Mouse (Mus musculus): ENCODE data around the gene Pink1. TPM values are rescaled to one million over a fixed set of nuclear protein-coding genes. Genes with fewer than 3 reads are reported as not detected.
A peak's percentile ranks its signal among the peaks of the same experiment; 100 is the strongest.

Pink1 gene
- polyA plus RNA-seq, 1 experiment from 2014 or later, result 105 TPM

DNA sequence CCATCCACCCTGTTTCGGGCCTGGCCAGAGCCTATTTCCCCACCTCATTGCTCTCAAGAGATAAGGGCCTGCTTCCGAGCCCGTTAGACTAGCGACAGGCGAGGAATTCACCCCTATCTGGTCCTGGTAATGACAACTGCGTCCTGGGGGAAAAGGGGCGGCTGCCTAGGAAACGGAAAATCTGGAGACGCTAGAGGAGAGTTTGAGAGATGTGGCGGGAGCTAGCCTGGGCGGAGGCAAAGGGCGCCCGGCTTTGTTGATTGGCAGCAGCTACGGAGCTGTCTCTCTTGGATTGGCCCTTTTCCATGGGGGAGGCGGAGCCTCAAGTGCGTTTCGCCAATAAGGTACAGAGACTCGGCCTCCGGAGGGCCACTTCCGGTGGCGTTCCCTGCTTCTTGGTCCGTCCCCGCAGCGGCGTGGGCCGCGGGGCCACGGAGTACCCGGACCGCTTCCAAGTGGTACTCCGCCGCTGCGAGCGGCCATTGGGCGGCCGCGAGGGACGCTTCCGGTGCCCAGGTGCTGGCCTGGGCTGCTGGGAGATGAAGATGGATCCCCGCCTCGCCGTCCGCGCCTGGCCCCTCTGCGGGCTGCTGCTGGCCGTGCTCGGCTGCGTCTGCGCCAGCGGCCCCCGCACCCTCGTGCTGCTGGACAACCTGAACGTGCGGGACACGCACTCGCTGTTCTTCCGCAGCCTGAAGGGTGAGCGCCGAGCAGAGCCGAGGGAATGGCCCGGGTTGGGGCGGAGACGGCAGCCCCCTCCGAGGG, 21.6 kb downstream of the Pink1 start, which contains the start of gene Ddost:
Gene Ddost (plus strand): TSS at position 391 of the 765 bp plus-strand sequence.
- Histone ChIP-seq H3K4me3 (peak within 1 kb of the TSS; percentile 99), H3K4me2 (peak within 1 kb of the TSS; percentile 91), H3K9ac (peak within 1 kb of the TSS; percentile 96), H3K9me3 (no peaks in the 10 kb centered on the region), H3K36me3 (replicated peaks) (peaks cover 4% of the 10 kb centered on the region; the same call in 1 of the 2 replicates), H3K27me3 (replicated peaks) (no peaks in the 10 kb centered on the region), H3K4me1 (peaks cover 33% of the 10 kb centered on the region), H3K27ac (peak within 1 kb of the TSS; percentile 85)
- WGBS, result under 1% methylated on average over 59 of the region's 64 CpGs
- peak; percentile 99 for ATAC-seq (replicated peaks)

GRCm38 (mm10) chr4:138303742-138304141, 22.4 kb downstream of the Pink1 start:
- WGBS, result 13% methylated on average over 18 of the region's 18 CpGs
- H3K27me3 ChIP-seq (replicated peaks), result no peaks in the 10 kb centered on the region
- ATAC-seq (replicated peaks), result no peak
- no peaks in the 10 kb centered on the region for H3K9me3 ChIP-seq
- peak overlapping the region; percentile 78 for H3K27ac ChIP-seq
- peak overlapping the region; percentile 91 for H3K4me2 ChIP-seq
- peak overlapping the region; percentile 99 for H3K4me3 ChIP-seq
- H3K4me1 ChIP-seq, result peaks cover 33% of the 10 kb centered on the region
- no peaks in the 10 kb centered on the region for H3K36me3 ChIP-seq (replicated peaks)
- peak overlapping the region; percentile 59 for H3K9ac ChIP-seq

GRCm38 (mm10) chr4:138303011-138303410, 23.1 kb downstream of the Pink1 start:
- Histone ChIP-seq H3K9ac (no peak overlapping the region), H3K4me3 (no peak overlapping the region), H3K4me2 (no peak overlapping the region), H3K9me3 (no peaks in the 10 kb centered on the region), H3K27me3 (replicated peaks) (no peaks in the 10 kb centered on the region), H3K36me3 (replicated peaks) (no peaks in the 10 kb centered on the region), H3K27ac (no peak overlapping the region), H3K4me1 (peaks cover 33% of the 10 kb centered on the region)
- ATAC-seq (replicated peaks), result no peak
- WGBS, result 100% methylated on average over 3 of the region's 3 CpGs

DNA sequence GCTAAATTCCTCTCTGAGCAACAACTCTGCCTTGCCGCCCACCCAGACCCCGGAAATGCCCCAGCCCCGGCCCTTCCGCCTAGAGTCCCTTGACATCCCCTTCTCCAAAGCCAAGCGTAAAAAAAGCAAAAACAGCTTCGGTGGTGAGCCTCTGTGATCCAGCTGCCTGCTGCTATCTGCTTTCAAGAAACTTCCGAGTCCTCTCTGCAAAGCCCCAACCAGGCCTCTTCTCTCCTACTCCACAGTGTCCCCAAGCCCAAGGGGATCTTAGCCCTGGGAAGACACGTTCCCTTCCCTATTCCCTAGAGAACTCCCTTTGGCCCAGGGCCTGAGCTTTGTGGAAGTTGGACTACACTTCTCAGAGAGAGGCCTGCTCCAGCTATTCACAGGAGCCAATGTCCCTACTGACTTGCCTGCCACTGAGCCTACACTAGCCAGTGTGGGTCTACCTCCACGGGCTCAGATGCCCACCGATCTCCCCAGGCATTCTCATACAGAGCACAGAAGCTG, 24.8 kb downstream of the Pink1 start:
- Histone ChIP-seq H3K4me3 (no peak overlapping the region), H3K4me1 (peaks cover 21% of the 10 kb centered on the region), H3K4me2 (no peak overlapping the region), H3K9me3 (no peaks in the 10 kb centered on the region), H3K27me3 (replicated peaks) (no peaks in the 10 kb centered on the region), H3K9ac (no peak overlapping the region), H3K36me3 (replicated peaks) (no peaks in the 10 kb centered on the region), H3K27ac (no peak overlapping the region)
- 84% methylated on average over 10 of the region's 10 CpGs for WGBS
- ATAC-seq (replicated peaks), result no peak

GRCm38 (mm10) chr4:138293949-138294550, 32.1 kb downstream of the Pink1 start:
- 70% methylated on average over 10 of the region's 14 CpGs for WGBS
- Histone ChIP-seq H3K27me3 (replicated peaks) (no peaks in the 10 kb centered on the region), H3K9ac (no peak overlapping the region), H3K4me2 (0 out of 2 replicates have a peak overlapping the region, but pooled peaks have one; percentile 15), H3K9me3 (no peaks in the 10 kb centered on the region), H3K36me3 (replicated peaks) (no peaks in the 10 kb centered on the region), H3K27ac (peak overlapping the region; percentile 84), H3K4me1 (peaks cover 5% of the 10 kb centered on the region; the same call in 1 of the 2 replicates), H3K4me3 (no peak overlapping the region)
- ATAC-seq (replicated peaks), result peak; percentile 66; the same call in 1 of the 2 replicates

DNA sequence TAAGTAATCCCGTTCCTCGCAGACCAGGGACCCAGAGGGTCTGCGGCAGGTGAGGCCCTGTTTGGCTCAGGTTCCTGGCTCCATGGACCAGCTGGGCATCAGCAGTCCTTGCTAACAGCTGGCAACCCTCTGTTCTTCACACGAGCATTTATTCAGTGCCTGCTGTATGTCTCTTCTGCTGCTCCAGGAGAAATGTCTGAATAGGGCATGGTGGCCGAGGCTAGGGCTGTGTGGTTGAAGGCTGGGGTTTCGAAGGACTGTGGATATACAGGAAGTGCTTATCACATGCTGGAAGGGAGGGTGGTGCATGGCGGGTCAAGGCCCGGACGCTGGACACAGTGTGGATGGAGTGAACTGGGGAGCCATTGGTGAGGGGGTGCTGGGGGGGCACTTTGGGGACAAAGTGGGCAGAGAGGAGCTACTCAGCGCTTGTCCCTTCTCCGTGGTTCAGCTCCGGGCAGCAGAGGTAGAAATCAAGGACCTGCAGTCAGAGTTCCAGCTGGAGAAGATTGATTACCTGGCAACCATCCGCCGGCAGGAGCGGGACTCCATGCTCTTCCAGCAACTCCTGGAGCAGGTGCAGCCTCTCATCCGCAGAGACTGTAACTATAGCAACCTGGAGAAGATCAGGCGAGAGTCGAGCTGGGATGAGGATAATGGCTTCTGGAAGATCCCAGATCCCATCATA, 32.7 kb downstream of the Pink1 start:
- Histone ChIP-seq H3K27ac (peak overlapping the region; percentile 84), H3K4me2 (0 out of 2 replicates have a peak overlapping the region, but pooled peaks have one; percentile 15), H3K4me1 (peaks cover 5% of the 10 kb centered on the region; the same call in 1 of the 2 replicates), H3K27me3 (replicated peaks) (no peaks in the 10 kb centered on the region), H3K36me3 (replicated peaks) (no peaks in the 10 kb centered on the region), H3K9me3 (no peaks in the 10 kb centered on the region), H3K4me3 (no peak overlapping the region), H3K9ac (no peak overlapping the region)
- WGBS, result 69% methylated on average over 18 of the region's 18 CpGs
- peak; percentile 83 for ATAC-seq (replicated peaks)

GRCm38 (mm10) chr4:138292028-138292427, 34.1 kb downstream of the Pink1 start:
- peaks cover 5% of the 10 kb centered on the region; the same call in 1 of the 2 replicates for H3K4me1 ChIP-seq
- no peaks in the 10 kb centered on the region for H3K27me3 ChIP-seq (replicated peaks)
- no peak overlapping the region for H3K4me3 ChIP-seq
- H3K27ac ChIP-seq, result no peak overlapping the region
- H3K9me3 ChIP-seq, result no peaks in the 10 kb centered on the region
- ATAC-seq (replicated peaks), result no peak
- no peak overlapping the region for H3K9ac ChIP-seq
- no peaks in the 10 kb centered on the region for H3K36me3 ChIP-seq (replicated peaks)
- no peak overlapping the region for H3K4me2 ChIP-seq
- WGBS, result 89% methylated on average over 13 of the region's 13 CpGs

GRCm38 (mm10) chr4:138288691-138289090, 37.4 kb downstream of the Pink1 start:
- H3K36me3 ChIP-seq (replicated peaks), result no peaks in the 10 kb centered on the region
- no peak overlapping the region for H3K9ac ChIP-seq
- peaks cover 5% of the 10 kb centered on the region; the same call in 1 of the 2 replicates for H3K4me1 ChIP-seq
- no peaks in the 10 kb centered on the region for H3K27me3 ChIP-seq (replicated peaks)
- H3K4me2 ChIP-seq, result no peak overlapping the region
- no peak overlapping the region for H3K27ac ChIP-seq
- H3K9me3 ChIP-seq, result no peaks in the 10 kb centered on the region
- WGBS, result 82% methylated on average over 7 of the region's 7 CpGs
- no peak for ATAC-seq (replicated peaks)
- no peak overlapping the region for H3K4me3 ChIP-seq

DNA sequence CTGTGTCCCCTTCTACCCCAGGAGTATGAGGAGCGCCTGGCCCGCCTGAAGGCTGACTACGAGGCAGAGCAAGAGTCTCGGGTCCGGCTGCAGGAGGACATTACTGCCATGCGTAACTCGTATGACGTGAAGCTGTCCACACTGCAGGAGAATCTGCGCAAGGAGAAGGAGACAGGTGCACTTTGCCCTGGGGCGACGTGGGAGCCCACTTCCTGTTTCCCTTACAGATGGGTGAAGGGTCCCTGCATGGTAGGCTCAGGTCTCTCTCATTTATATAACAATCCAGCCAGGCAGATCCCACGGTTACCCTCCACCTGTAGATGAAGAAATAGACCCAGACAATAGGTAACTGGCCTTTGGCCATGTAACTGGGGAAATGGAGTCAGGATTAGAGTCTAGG, 39.7 kb downstream of the Pink1 start:
- no peaks in the 10 kb centered on the region for H3K27me3 ChIP-seq (replicated peaks)
- no peak for ATAC-seq (replicated peaks)
- WGBS, result 88% methylated on average over 12 of the region's 12 CpGs
- H3K27ac ChIP-seq, result no peak overlapping the region
- no peaks in the 10 kb centered on the region for H3K4me1 ChIP-seq
- no peaks in the 10 kb centered on the region for H3K36me3 ChIP-seq (replicated peaks)
- no peaks in the 10 kb centered on the region for H3K9me3 ChIP-seq
- H3K4me3 ChIP-seq, result no peak overlapping the region
- no peak overlapping the region for H3K9ac ChIP-seq
- no peak overlapping the region for H3K4me2 ChIP-seq

DNA sequence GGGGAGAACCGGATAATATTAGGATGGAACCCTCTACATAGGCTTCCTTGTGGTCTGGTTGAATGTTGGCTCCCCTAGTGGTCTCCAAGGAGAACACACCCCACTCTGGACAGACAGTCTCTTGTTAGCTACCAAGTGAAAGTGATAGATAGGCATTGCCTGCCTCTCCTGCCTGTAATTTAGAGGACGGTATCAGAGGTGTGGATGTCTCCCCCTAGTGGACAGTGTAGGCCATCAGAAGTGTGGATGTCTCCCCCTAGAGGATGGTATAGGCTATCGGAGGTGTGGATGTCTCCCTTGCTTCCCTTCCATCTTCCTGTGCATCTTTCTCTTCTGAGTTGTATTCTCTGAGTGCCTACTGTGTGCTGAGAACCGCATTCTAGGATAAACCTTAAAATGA, 43.3 kb downstream of the Pink1 start:
- Histone ChIP-seq H3K36me3 (replicated peaks) (no peaks in the 10 kb centered on the region), H3K9ac (no peak overlapping the region), H3K27me3 (replicated peaks) (no peaks in the 10 kb centered on the region), H3K4me1 (no peaks in the 10 kb centered on the region), H3K27ac (no peak overlapping the region), H3K4me3 (no peak overlapping the region), H3K4me2 (no peak overlapping the region), H3K9me3 (no peaks in the 10 kb centered on the region)
- 23% methylated on average over 4 of the region's 4 CpGs for WGBS
- ATAC-seq (replicated peaks), result no peak

- H3K9me3 ChIP-seq, result no peaks in the 10 kb centered on the region
- no peak overlapping the region for H3K9ac ChIP-seq
- no peak overlapping the region for H3K4me2 ChIP-seq
- H3K27ac ChIP-seq, result no peak overlapping the region
- no peaks in the 10 kb centered on the region for H3K27me3 ChIP-seq (replicated peaks)
- no peak overlapping the region for H3K4me3 ChIP-seq
- H3K36me3 ChIP-seq (replicated peaks), result no peaks in the 10 kb centered on the region
- WGBS, result 75% methylated on average over 7 of the region's 7 CpGs
- no peaks in the 10 kb centered on the region for H3K4me1 ChIP-seq
- ATAC-seq (replicated peaks), result no peak
Observed at GRCm38 (mm10) chr4:138278346-138278745, 47.8 kb downstream of the Pink1 start.
